ENCODE assay signal across 29 mouse cellular contexts in the genomic region with DNA sequence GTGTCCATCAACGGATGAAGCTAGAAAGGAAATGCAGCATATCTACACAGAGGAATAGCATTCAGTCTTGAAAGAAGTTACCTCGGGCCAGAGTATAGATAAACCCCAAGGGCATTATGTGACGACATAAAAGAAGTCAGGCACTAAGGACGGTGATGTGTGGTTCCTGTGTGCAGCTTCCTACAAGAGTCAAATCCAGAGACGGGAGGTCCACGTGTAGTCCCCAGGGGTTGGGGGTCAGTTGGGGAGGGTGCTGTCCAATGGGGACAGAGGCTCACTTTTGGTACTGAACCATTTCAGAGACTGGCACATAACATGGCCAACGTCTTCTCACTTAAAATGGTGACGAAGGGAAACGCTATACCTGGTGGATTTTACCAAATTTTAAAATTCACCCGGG.
"Had no signal": no experiment of that assay in that cellular context is flagged by ENCODE, and none has a peak within 500 bp of the region (broad histone marks: within the 10 kb centered on the region; RNA-seq: fewer than 3 reads in every experiment).

No protein-coding gene starts in this region.

- DNase-seq: left cerebral cortex, postnatal 4 days; liver; liver, embryonic 13.5 days; liver, postnatal 0 days; lung, adult 18-20 months; lung, adult 2 months; lung, embryonic 14.5 days; lung, postnatal 10 days; lung, postnatal 14 days; lung, postnatal 36 days; lung, postnatal 4 days; midbrain, embryonic 14.5 days had no signal

- H3K27me3 ChIP-seq: limb, embryonic 13.5 days; limb, embryonic 15.5 days; liver, embryonic 15.5 days; midbrain, embryonic 12.5 days; midbrain, embryonic 13.5 days; midbrain, embryonic 15.5 days had no signal

- H3K4me1 ChIP-seq: limb, embryonic 12.5 days; limb, embryonic 13.5 days; limb, embryonic 15.5 days; liver, embryonic 12.5 days; liver, embryonic 13.5 days; liver, embryonic 15.5 days; lung, embryonic 15.5 days; megakaryocyte, embryonic 14.5 days; midbrain, embryonic 12.5 days; midbrain, embryonic 13.5 days had no signal

- H3K9ac ChIP-seq: limb, embryonic 12.5 days; limb, embryonic 13.5 days; limb, embryonic 15.5 days; liver, embryonic 12.5 days; liver, embryonic 13.5 days; liver, embryonic 14.5 days; liver, embryonic 15.5 days; liver, postnatal 0 days; lung, embryonic 14.5 days; lung, embryonic 15.5 days; midbrain, embryonic 12.5 days; midbrain, embryonic 13.5 days; midbrain, embryonic 15.5 days had no signal

- H3K4me3 ChIP-seq: limb, embryonic 10.5 days; limb, embryonic 12.5 days; limb, embryonic 13.5 days; limb, embryonic 15.5 days; liver, embryonic 12.5 days; liver, embryonic 13.5 days; liver, embryonic 15.5 days; lung, embryonic 15.5 days; megakaryocyte, embryonic 14.5 days; midbrain, embryonic 10.5 days; midbrain, embryonic 12.5 days; midbrain, embryonic 13.5 days; midbrain, embryonic 15.5 days; myocyte had no signal

- H3K9me3 ChIP-seq: limb, embryonic 10.5 days; limb, embryonic 12.5 days; limb, embryonic 15.5 days; liver, embryonic 12.5 days; liver, embryonic 15.5 days; lung, embryonic 15.5 days; midbrain, embryonic 10.5 days; midbrain, embryonic 12.5 days; midbrain, embryonic 13.5 days; midbrain, embryonic 15.5 days had no signal

- H3K36me3 ChIP-seq: limb, embryonic 10.5 days; limb, embryonic 12.5 days; limb, embryonic 13.5 days; limb, embryonic 15.5 days; liver, embryonic 12.5 days; liver, embryonic 13.5 days; liver, embryonic 15.5 days; lung, embryonic 15.5 days; midbrain, embryonic 12.5 days; midbrain, embryonic 15.5 days had no signal

- H3K4me2 ChIP-seq: limb, embryonic 12.5 days; limb, embryonic 13.5 days; limb, embryonic 15.5 days; liver, embryonic 11.5 days; liver, embryonic 12.5 days; liver, embryonic 13.5 days; liver, embryonic 15.5 days; lung, embryonic 14.5 days; lung, embryonic 15.5 days; midbrain, embryonic 11.5 days; midbrain, embryonic 12.5 days; midbrain, embryonic 13.5 days; midbrain, embryonic 15.5 days had no signal

- H3K27ac ChIP-seq: limb, embryonic 10.5 days; limb, embryonic 12.5 days; limb, embryonic 13.5 days; limb, embryonic 15.5 days; liver, embryonic 12.5 days; liver, embryonic 13.5 days; liver, embryonic 14.5 days; liver, embryonic 15.5 days; lung, embryonic 15.5 days; macrophage; midbrain, embryonic 10.5 days; midbrain, embryonic 12.5 days; midbrain, embryonic 13.5 days; midbrain, embryonic 15.5 days had no signal
